Mouse (Mus musculus): ENCODE data around the gene Sult2a7. TPM values are rescaled to one million over a fixed set of nuclear protein-coding genes. Genes with fewer than 3 reads are reported as not detected.

The Sult2a7 gene
- polyA plus RNA-seq (2012; rRNA removed) = not detected in 2 replicates

GRCm38 (mm10) chr7:14494130-14494529 lies at the start of gene Sult2a7:
Sult2a7 (minus strand) TSS chr7:14494230.

GRCm38 (mm10) chr7:14446534-14446933 lies 47.5 kb downstream of the Sult2a7 start, which contains the start of gene Sult2a8:
Sult2a8 (minus strand) TSS chr7:14446769.

Other genes starting within 250 kb of the Sult2a7 start
- not detected in 2 replicates for gene Sult2a6, start 239.4 kb downstream of the Sult2a7 start, polyA plus RNA-seq (2012; rRNA removed)
- not detected in 2 replicates for gene Obox8, start 160.7 kb downstream of the Sult2a7 start, polyA plus RNA-seq (2012; rRNA removed)
- not detected in 2 replicates for gene Sult2a8, start 47.5 kb downstream of the Sult2a7 start, polyA plus RNA-seq (2012; rRNA removed)
- not detected in 2 replicates for gene Vmn1r90, start 69.3 kb upstream of the Sult2a7 start, polyA plus RNA-seq (2012; rRNA removed)
- not detected in 2 replicates for gene Obox7, start 165.3 kb upstream of the Sult2a7 start, polyA plus RNA-seq (2012; rRNA removed)

Data from stomach, adult 2 months (tissue).